Mouse (Mus musculus) intestine, postnatal 0 days (tissue): ENCODE results near the gene Aifm3. TPM values are rescaled to one million over a fixed set of nuclear protein-coding genes. Genes with fewer than 3 reads are reported as not detected.

ENCODE experiments used
- ATAC-seq: fragments of 200-750 bp; cut with Nextera tagmentation; 2 replicates; pipeline ENCODE4 v1.8.0; 2017; ENCODE audit warnings: mild to moderate bottlenecking, moderate TSS enrichment, moderate library complexity
- H3K27ac ChIP-seq: fragments of 300-500 bp; sonication (generic); 2 replicates; pipeline ENCODE4 v1.5.1; 2014; ENCODE audit warnings: mild to moderate bottlenecking, low read depth, low read length, moderate library complexity
- H3K27me3 ChIP-seq: fragments of 300-500 bp; sonication (generic); replicated peaks from 2 replicates; pipeline ENCODE4 v1.6.1; 2014; ENCODE audit warnings: low read length, mixed read lengths; ENCODE audit not compliant: control insufficient read depth, insufficient read depth
- H3K36me3 ChIP-seq: fragments of 300-500 bp; sonication (generic); 2 replicates; pipeline ENCODE4 v1.6.1; 2014; ENCODE audit warnings: mild to moderate bottlenecking, moderate library complexity; ENCODE audit not compliant: control insufficient read depth, insufficient read depth
- H3K4me1 ChIP-seq: fragments of 300-500 bp; sonication (generic); replicated peaks from 2 replicates; pipeline ENCODE4 v1.6.1; 2014; ENCODE audit warnings: antibody characterized with exemption, low read length, mixed read lengths; ENCODE audit not compliant: control insufficient read depth, insufficient read depth
- H3K4me2 ChIP-seq: fragments of 300-500 bp; sonication (generic); replicated peaks from 2 replicates; pipeline ENCODE4 v1.6.1; 2014; ENCODE audit warnings: low read depth, mild to moderate bottlenecking, moderate library complexity
- H3K4me3 ChIP-seq: fragments of 300-500 bp; sonication (generic); 2 replicates; pipeline ENCODE4 v1.5.1; 2014; ENCODE audit warnings: low read depth, low read length
- H3K9ac ChIP-seq: fragments of 300-500 bp; sonication (generic); 2 replicates; pipeline ENCODE4 v1.6.1; 2014; ENCODE audit warnings: mild to moderate bottlenecking, low read depth, low read length
- H3K9me3 ChIP-seq: fragments of 300-500 bp; sonication (generic); 2 replicates; pipeline ENCODE4 v1.6.1; 2016; ENCODE audit warnings: mixed run types; ENCODE audit not compliant: control insufficient read depth
- CTCF ChIP-seq: sonication (generic); IDR thresholded peaks from 2 replicates; pipeline ENCODE4 v1.5.1; 2016; ENCODE audit warnings: low read depth, mild to moderate bottlenecking, control low read depth, antibody characterized with exemption, moderate library complexity
- WGBS: fragments of 180-500 bp; shearing (Covaris S2); extraction: QIAGEN DNeasy Blood & Tissue Kit; methylation state at CpG from one replicate; pipeline ENCODE4 v1.1.7; 2014; 5-methylcytosine and 5-hydroxymethylcytosine counted together
- polyA plus RNA-seq: library from polyadenylated mRNA; unstranded; fragments of >200 nt; fragmentation: Nextera tagmentation; extraction: Ambion mirVana; gene quantifications from 2 replicates; pipeline ENCODE4 v1.2.1, GENCODE M21; 2015

Gene Aifm3
- polyA plus RNA-seq, 1 experiment from 2014 or later, result 7.2 TPM

GRCm38 (mm10) chr16:17463184-17463583 is 26.2 kb upstream of the Aifm3 start:
- TF ChIP-seq CTCF, result no peak
- Histone ChIP-seq H3K9ac (no peak overlapping the region), H3K4me3 (no peak overlapping the region), H3K27me3 (no peaks in the 10 kb centered on the region), H3K27ac (no peak overlapping the region), H3K4me1 (no peaks in the 10 kb centered on the region), H3K36me3 (peaks cover 4% of the 10 kb centered on the region; the same call in 1 of the 2 replicates), H3K4me2 (no peak overlapping the region), H3K9me3 (no peaks in the 10 kb centered on the region)
- WGBS, result 72% methylated on average over 2 of the region's 2 CpGs
- ATAC-seq, result no peak

GRCm38 (mm10) chr16:17466875-17467663 is 22.3 kb upstream of the Aifm3 start:
- H3K4me2 ChIP-seq, result 0 out of 2 replicates have a peak overlapping the region, but pooled peaks have one; percentile 25
- H3K4me3 ChIP-seq, result no peak overlapping the region
- 54% methylated on average over 4 of the region's 4 CpGs for WGBS
- ATAC-seq, result peak; percentile 73; the same call in 1 of the 2 replicates
- no peak overlapping the region for H3K9ac ChIP-seq
- no peaks in the 10 kb centered on the region for H3K9me3 ChIP-seq
- no peaks in the 10 kb centered on the region for H3K4me1 ChIP-seq
- TF ChIP-seq CTCF, result no peak
- H3K27ac ChIP-seq, result peak overlapping the region; percentile 55
- H3K27me3 ChIP-seq, result no peaks in the 10 kb centered on the region
- peaks cover 21% of the 10 kb centered on the region for H3K36me3 ChIP-seq

GRCm38 (mm10) chr16:17472498-17472897 is 16.9 kb upstream of the Aifm3 start:
- H3K27me3 ChIP-seq, result no peaks in the 10 kb centered on the region
- no peaks in the 10 kb centered on the region for H3K9me3 ChIP-seq
- peaks cover 26% of the 10 kb centered on the region for H3K36me3 ChIP-seq
- no peak overlapping the region for H3K4me2 ChIP-seq
- 88% methylated on average over 6 of the region's 6 CpGs for WGBS
- H3K27ac ChIP-seq, result no peak overlapping the region
- no peak overlapping the region for H3K4me3 ChIP-seq
- ATAC-seq, result no peak
- TF ChIP-seq CTCF, result no peak
- no peak overlapping the region for H3K9ac ChIP-seq
- H3K4me1 ChIP-seq, result no peaks in the 10 kb centered on the region

- Histone ChIP-seq H3K4me1 (no peaks in the 10 kb centered on the region), H3K9me3 (no peaks in the 10 kb centered on the region), H3K36me3 (peaks cover 23% of the 10 kb centered on the region), H3K27ac (no peak overlapping the region), H3K27me3 (no peaks in the 10 kb centered on the region), H3K9ac (no peak overlapping the region), H3K4me2 (no peak overlapping the region), H3K4me3 (no peak overlapping the region)
- ATAC-seq, result no peak
- TF ChIP-seq CTCF, result peak; percentile 81
Observed at GRCm38 (mm10) chr16:17474091-17474490, 15.3 kb upstream of the Aifm3 start.

- Histone ChIP-seq H3K4me3 (no peak overlapping the region), H3K36me3 (peaks cover 18% of the 10 kb centered on the region), H3K4me2 (no peak overlapping the region), H3K9me3 (no peaks in the 10 kb centered on the region), H3K4me1 (no peaks in the 10 kb centered on the region), H3K27ac (no peak overlapping the region), H3K27me3 (no peaks in the 10 kb centered on the region), H3K9ac (no peak overlapping the region)
- WGBS, result 74% methylated on average over 2 of the region's 2 CpGs
- no peak for TF ChIP-seq CTCF
- ATAC-seq, result no peak
Observed at GRCm38 (mm10) chr16:17474761-17475160, 14.7 kb upstream of the Aifm3 start.

GRCm38 (mm10) chr16:17475326-17475725 is 14.1 kb upstream of the Aifm3 start:
- no peaks in the 10 kb centered on the region for H3K9me3 ChIP-seq
- WGBS, result 92% methylated on average over 4 of the region's 4 CpGs
- no peak overlapping the region for H3K9ac ChIP-seq
- peaks cover 13% of the 10 kb centered on the region for H3K36me3 ChIP-seq
- no peaks in the 10 kb centered on the region for H3K27me3 ChIP-seq
- H3K4me3 ChIP-seq, result no peak overlapping the region
- no peak overlapping the region for H3K27ac ChIP-seq
- no peak overlapping the region for H3K4me2 ChIP-seq
- TF ChIP-seq CTCF, result no peak
- no peak for ATAC-seq
- H3K4me1 ChIP-seq, result no peaks in the 10 kb centered on the region
